Mouse (Mus musculus): Measurements from ENCODE around the gene Tle4.

Gene Tle4

GRCm38 (mm10) chr19:14406603-14407002 lies 191.2 kb downstream of the Tle4 start:
- DNase-seq (ENCODE audit: low spot score in 2 of 2): no peak

Measured in heart, adult 9 months (tissue).